Comparison of ENCODE assay signal across 7 mouse cellular contexts in genomic region chr11:52231606-52232541, GRCm38 (mm10). TPM values are rescaled to one million over a fixed set of nuclear protein-coding genes. Genes with fewer than 3 reads are reported as not detected.
DNase-seq lines count a peak whose midpoint lies in the region; ATAC-seq and TF ChIP-seq lines count a peak whose summit lies in the region.

Gene Skp1a, plus strand, starts transcription at chr11:52231995.

- no peaks in the 10 kb centered on the region for H3K9me3 ChIP-seq in intestine, postnatal 0 days (ENCODE audit: control insufficient read depth)
- H3K9me3 ChIP-seq in midbrain, embryonic 12.5 days: no peaks in the 10 kb centered on the region

- peak; percentile 99 for TF ChIP-seq POLR2A in small intestine, adult 2 months (IDR thresholded peaks at IDR 0.05; ENCODE audit: low read depth, low read length)

- no peaks in the 10 kb centered on the region for H3K27me3 ChIP-seq in intestine, postnatal 0 days (replicated peaks; ENCODE audit: control insufficient read depth, insufficient read depth, low read length)
- no peaks in the 10 kb centered on the region for H3K27me3 ChIP-seq in midbrain, embryonic 12.5 days
- no peaks in the 10 kb centered on the region for H3K27me3 ChIP-seq in small intestine, adult 2 months (ENCODE audit: control insufficient read depth, insufficient read depth, low read length)

- H3K4me3 ChIP-seq in intestine, postnatal 0 days (ENCODE audit: low read depth, low read length): peak within 1 kb of the TSS; percentile 98
- peak within 1 kb of the TSS; percentile 98 for H3K4me3 ChIP-seq in midbrain, embryonic 12.5 days
- H3K4me3 ChIP-seq in small intestine, adult 2 months (ENCODE audit: low read depth, low read length): peak within 1 kb of the TSS; percentile 88

- peak within 1 kb of the TSS; percentile 63 for H3K4me2 ChIP-seq in intestine, postnatal 0 days (replicated peaks; ENCODE audit: low read depth)
- H3K4me2 ChIP-seq in midbrain, embryonic 12.5 days (replicated peaks): peak within 1 kb of the TSS; percentile 85

- H3K27ac ChIP-seq in intestine, postnatal 0 days (ENCODE audit: low read depth, low read length): peak within 1 kb of the TSS; percentile 97
- H3K27ac ChIP-seq in midbrain, embryonic 12.5 days (replicated peaks): peak within 1 kb of the TSS; percentile 99
- H3K27ac ChIP-seq in small intestine, adult 2 months (ENCODE audit: insufficient read depth, low read depth, low read length): peak within 1 kb of the TSS; percentile 97

- peak within 1 kb of the TSS; percentile 99 for H3K9ac ChIP-seq in intestine, postnatal 0 days (ENCODE audit: low read depth, low read length)
- H3K9ac ChIP-seq in midbrain, embryonic 12.5 days (replicated peaks): peak within 1 kb of the TSS; percentile 99

- peak; percentile 82 for ATAC-seq in intestine, postnatal 0 days
- peak; percentile 90 for ATAC-seq in midbrain, embryonic 12.5 days (ENCODE audit: low FRiP score, low read depth)

- WGBS in intestine, postnatal 0 days: under 1% methylated on average over 87 of the region's 87 CpGs
- WGBS in midbrain, embryonic 12.5 days: under 1% methylated on average over 87 of the region's 87 CpGs
- under 1% methylated on average over 87 of the region's 87 CpGs for WGBS in small intestine, adult 2 months

- DNase-seq in adrenal gland, adult 8-10 months: peak; percentile 84
- DNase-seq in embryo, embryonic 9.5 days (ENCODE audit: extremely low spot score): peak; percentile 93
- DNase-seq in gonadal fat pad, adult 2 months (ENCODE audit: low read depth): no peak
- peak; percentile 94 for DNase-seq in left cerebral cortex, postnatal 4 days

- intact Hi-C loops in left cerebral cortex, postnatal 4 days (cut with DNase I): no loop called here

- H3K4me1 ChIP-seq in intestine, postnatal 0 days (replicated peaks; ENCODE audit: control insufficient read depth, insufficient read depth, low read length): no peaks in the 10 kb centered on the region; the same call in 1 of the 2 replicates
- H3K4me1 ChIP-seq in midbrain, embryonic 12.5 days: peaks cover 24% of the 10 kb centered on the region
- H3K4me1 ChIP-seq in small intestine, adult 2 months (ENCODE audit: control insufficient read depth, insufficient read depth, insufficient read length, low read length): peaks cover 11% of the 10 kb centered on the region; the same call in 1 of the 2 replicates

- H3K36me3 ChIP-seq in intestine, postnatal 0 days (ENCODE audit: control insufficient read depth, insufficient read depth): no peaks in the 10 kb centered on the region; the same call in 1 of the 2 replicates
- H3K36me3 ChIP-seq in midbrain, embryonic 12.5 days: no peaks in the 10 kb centered on the region
- peaks cover 4% of the 10 kb centered on the region for H3K36me3 ChIP-seq in small intestine, adult 2 months (ENCODE audit: control insufficient read depth, insufficient read depth, low read length)

- no peak for TF ChIP-seq CTCF in intestine, postnatal 0 days (IDR thresholded peaks at IDR 0.05; ENCODE audit: low read depth)
- TF ChIP-seq CTCF in small intestine, adult 2 months (IDR thresholded peaks at IDR 0.05; ENCODE audit: extremely low read depth, insufficient read length, insufficient replicate concordance, low read depth, low read length): no peak

RNA-seq across cellular contexts. Expression of gene Skp1a, which starts in this region (rescaled TPM):
- total RNA-seq in adrenal gland, adult 8-10 months (2022): 100 to 1,000 TPM; 463 to 561 (median 519) TPM
- 38.5 and 43.8 TPM in 2 replicates for polyA plus RNA-seq in gonadal fat pad, adult 2 months (2012; rRNA removed)
- 605 and 624 TPM in 2 replicates for polyA plus RNA-seq in intestine, postnatal 0 days (2015; fragmentation: Nextera tagmentation; extraction: Ambion mirVana)
- total RNA-seq in left cerebral cortex, postnatal 4 days (2021): 100 to 1,000 TPM; 474 to 484 TPM
- polyA plus RNA-seq in midbrain, embryonic 12.5 days (2016; fragmentation: Nextera tagmentation; extraction: Ambion mirVana): 976 and 1,021 TPM in 2 replicates
- 4.1 and 7.5 TPM in 2 replicates for polyA plus RNA-seq in small intestine, adult 2 months (2012; rRNA removed)

Comparison
In these comparisons a context has a peak if more than half of its experiments do, and no peak if none do; other contexts are left out.
1. RNA of gene Skp1a (polyA plus RNA-seq): 976 to 1,021 TPM in midbrain, embryonic 12.5 days and 605 to 624 TPM in intestine, postnatal 0 days; 38.5 to 43.8 TPM in gonadal fat pad, adult 2 months and 4.1 to 7.5 TPM in small intestine, adult 2 months; every median in the first group is over 10 times any median in the second.
2. Peak in every context shown above with its lines, with median percentiles within 50 percentile points of each other: H3K27ac ChIP-seq and H3K4me3 ChIP-seq.